Mouse (Mus musculus) layer of hippocampus, adult 2 months (tissue): ENCODE measurements around the gene Cfap126. TPM values are rescaled to one million over a fixed set of nuclear protein-coding genes. Genes with fewer than 3 reads are reported as not detected.
"Not testable (repeated sequence)": the region's sequence is repeated elsewhere in the genome, so short reads cannot be mapped to it uniquely, and the experiment has no call there.

Source experiments
- DNase-seq, 2 experiments: peaks; one replicate each; pipeline ENCODE4 v3.0.0; 2022; ENCODE audit warnings: low spot score in 2 of 2
- H3K27ac ChIP-seq: fragments of 200-600 bp; 2 replicates; pipeline ENCODE4 v1.8.1; 2022
- H3K4me3 ChIP-seq: fragments of 200-600 bp; 2 replicates; pipeline ENCODE4 v1.8.1; 2022; ENCODE audit warnings: mild to moderate bottlenecking
- CTCF ChIP-seq: fragments of 200-600 bp; conservative IDR thresholded peaks from 2 replicates; pipeline ENCODE4 v1.8.1; 2022; ENCODE audit warnings: antibody characterized with exemption, mild to moderate bottlenecking, moderate library complexity
- total RNA-seq, 2 experiments: library from RNA; stranded (reverse); gene quantifications; 2 replicates each; pipeline ENCODE4 v1.2.3; 2021

The Cfap126 gene
- total RNA-seq, 2 experiments from 2014 or later = 0.76 to 2.4 TPM

DNA sequence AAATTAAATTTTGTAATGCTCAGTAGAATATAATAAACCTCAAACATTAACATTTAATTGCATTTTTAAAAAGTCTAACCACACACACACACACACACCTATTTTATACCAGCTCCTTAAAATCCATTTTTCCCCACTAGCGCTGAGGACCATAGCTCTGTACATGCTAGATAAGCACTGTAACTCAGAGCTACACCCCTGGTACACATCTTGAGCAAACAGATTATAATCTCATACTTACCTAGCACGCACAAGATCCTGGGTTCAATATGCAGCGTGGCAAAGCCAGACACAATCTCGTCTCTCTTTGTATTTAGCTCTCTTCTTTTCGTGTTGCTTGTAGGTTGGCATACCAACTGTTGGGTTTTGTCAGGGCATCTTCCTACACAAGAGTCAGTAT, 10.7 kb downstream of the Cfap126 start:
- DNase-seq = no peak
- Histone ChIP-seq H3K4me3 (no peak overlapping the region), H3K27ac (no peak overlapping the region)
- TF ChIP-seq CTCF = no peak

DNA sequence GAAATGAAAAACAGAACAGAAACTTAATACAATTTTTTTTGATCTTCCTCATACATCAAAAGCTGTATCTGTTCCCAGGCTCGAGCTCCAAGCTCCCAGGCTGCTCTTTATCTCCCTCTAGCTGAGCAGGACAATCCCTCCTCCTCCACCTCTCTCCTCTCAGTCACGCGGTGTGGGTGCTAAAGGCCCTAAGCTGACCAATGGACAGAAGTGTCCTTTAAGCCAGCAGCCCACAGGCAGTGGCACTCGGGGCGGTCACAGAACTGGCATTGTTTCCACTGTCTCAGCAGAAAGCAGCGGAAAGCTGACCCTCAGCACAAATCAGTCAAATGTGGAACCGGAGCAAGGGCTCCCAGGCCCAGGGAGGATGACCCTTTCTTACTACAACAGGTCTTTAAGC, 15.5 kb downstream of the Cfap126 start:
- peak; percentile 64 for TF ChIP-seq CTCF
- DNase-seq = peak; percentile 39 to 49
- H3K27ac ChIP-seq = peak overlapping the region; percentile 62
- H3K4me3 ChIP-seq = no peak overlapping the region

DNA sequence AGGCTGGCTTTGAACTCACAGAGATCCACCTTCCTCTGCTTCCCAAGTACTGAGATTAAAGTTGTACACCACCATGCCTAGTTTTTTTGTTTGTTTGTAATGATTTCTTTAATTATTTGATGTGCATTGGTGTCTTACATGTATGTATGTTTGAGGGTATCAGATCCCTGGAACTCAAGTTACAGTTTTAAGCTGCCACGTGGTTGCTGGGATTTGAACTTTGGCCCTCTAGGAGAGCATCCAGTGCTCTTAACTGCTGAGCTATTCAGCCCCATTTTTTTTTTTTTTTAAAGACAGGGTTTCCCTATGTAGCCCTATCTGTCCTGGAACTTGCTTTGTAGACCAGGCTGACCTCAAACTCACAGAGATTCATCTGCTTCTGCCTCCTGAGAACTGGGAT, 17.3 kb downstream of the Cfap126 start:
- H3K4me3 ChIP-seq = no peak overlapping the region
- TF ChIP-seq CTCF = no peak
- no peak overlapping the region for H3K27ac ChIP-seq
- no peak for DNase-seq

- DNase-seq = no peak
- no peak overlapping the region for H3K27ac ChIP-seq
- no peak overlapping the region for H3K4me3 ChIP-seq
- TF ChIP-seq CTCF = no peak
Observed at GRCm38 (mm10) chr1:171135600-171135999, 21.9 kb downstream of the Cfap126 start.

DNA sequence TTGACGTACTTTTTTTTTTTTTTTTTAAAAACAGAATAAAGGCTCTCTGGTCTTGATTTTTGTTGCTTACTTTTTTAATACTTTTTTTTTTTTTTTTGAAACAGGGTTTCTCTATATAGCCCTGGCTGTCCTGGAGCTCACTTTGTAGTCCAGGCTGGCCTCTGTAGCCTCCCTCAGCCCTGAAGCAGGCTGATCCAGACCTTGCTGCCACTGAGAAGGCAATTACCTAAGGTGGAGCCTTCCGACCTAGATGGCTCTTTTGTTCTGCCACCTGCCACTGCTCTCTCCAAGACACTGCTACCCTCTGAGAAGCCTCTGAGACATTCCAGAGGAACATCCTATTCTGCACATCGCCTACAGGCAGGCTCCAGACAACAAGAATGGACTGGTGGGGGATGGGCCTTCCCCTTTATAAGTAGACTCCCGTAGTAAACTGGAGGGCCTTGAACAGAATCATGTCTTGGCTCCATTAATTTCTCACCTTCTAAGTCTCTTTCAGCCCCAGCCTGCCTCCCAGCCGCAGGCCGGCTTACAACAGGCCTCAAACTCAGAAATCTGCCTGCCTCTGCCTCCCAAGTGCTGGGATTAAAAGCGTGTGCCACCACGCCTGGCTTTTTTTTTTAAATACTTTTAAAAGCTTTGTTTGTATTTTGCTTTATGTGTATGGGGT, 23.9 kb downstream of the Cfap126 start:
- H3K27ac ChIP-seq, DNase-seq, H3K4me3 ChIP-seq: not testable (repeated sequence)

DNA sequence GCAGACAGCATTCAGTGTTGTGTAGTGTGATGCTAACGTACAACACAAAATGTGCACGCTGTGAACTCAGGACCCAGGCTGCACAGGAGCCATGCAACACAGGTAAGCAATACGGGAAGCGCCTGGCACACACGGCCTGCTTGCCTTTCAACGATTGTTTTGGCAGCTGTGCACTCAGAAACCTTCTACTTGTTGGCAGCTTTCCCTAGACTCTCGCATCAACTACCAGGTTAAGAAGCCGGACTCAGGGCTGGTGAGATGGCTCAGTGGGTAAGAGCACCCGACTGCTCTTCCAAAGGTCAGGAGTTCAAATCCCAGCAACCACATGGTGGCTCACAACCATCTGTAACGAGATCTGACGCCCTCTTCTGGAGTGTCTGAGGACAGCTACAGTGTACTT, 29.3 kb downstream of the Cfap126 start:
- not testable (repeated sequence) for H3K4me3 ChIP-seq, H3K27ac ChIP-seq, DNase-seq

- H3K4me3 ChIP-seq = peak within 1 kb of the TSS; percentile 100
- DNase-seq = peak; percentile 94 to 97
- TF ChIP-seq CTCF = no peak
- H3K27ac ChIP-seq = peak within 1 kb of the TSS; percentile 99
Observed at GRCm38 (mm10) chr1:171149974-171150760, 36.4 kb downstream of the Cfap126 start, which contains the start of the genes Sdhc and Mpz. Sdhc (minus strand) TSS chr1:171150603. Mpz (plus strand) TSS chr1:171150711.

GRCm38 (mm10) chr1:171150838-171151391, 37.2 kb downstream of the Cfap126 start:
- H3K27ac ChIP-seq = peak overlapping the region; percentile 99
- H3K4me3 ChIP-seq = peak overlapping the region; percentile 100
- peak in 1 of 2 experiments; percentile 13 for DNase-seq
- TF ChIP-seq CTCF = no peak

- Histone ChIP-seq H3K4me3 (no peak overlapping the region), H3K27ac (no peak overlapping the region)
- no peak for DNase-seq
- no peak for TF ChIP-seq CTCF
Observed at GRCm38 (mm10) chr1:171151966-171152365, 38.2 kb downstream of the Cfap126 start.

DNA sequence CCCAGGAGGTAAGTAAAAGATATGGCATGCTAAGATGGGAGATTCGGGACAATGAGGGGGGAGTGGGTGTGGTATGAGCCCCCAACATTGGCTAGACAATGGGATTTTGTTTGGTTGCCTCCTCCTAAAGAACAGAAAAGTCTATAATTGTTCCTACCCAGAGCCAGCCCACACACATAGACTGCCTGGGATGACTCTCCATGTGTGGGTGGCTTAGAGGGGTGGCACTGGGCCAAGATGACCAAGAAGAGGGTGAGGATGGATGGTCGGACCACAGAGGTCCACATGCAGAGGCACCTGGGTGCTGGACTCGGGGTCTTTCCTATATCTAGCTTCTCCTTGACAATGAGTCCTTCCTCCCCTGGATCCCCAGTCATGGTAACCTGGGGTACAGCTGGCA, 42.9 kb downstream of the Cfap126 start:
- Histone ChIP-seq H3K4me3 (no peak overlapping the region), H3K27ac (no peak overlapping the region)
- no peak for TF ChIP-seq CTCF
- DNase-seq = no peak

DNA sequence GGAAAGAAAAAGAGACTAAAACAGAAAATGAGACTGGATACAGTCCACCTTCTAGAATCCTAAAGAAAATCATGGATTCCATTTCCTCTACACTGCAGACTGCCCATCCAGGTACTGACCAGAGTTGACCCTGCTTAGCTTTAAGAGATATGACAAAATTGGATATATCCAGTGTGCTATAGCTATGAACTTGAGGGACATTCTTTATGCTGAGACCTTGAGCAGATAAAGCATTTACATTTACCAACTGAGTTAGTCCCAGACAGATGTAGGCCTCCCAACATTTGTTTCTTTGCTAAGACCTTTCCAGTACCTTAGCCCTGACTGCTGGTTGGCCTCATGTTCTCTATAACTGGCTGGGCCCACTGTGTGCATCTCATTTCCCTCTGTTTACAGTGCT, 44.2 kb downstream of the Cfap126 start:
- Histone ChIP-seq H3K27ac (no peak overlapping the region), H3K4me3 (no peak overlapping the region)
- no peak for DNase-seq
- no peak for TF ChIP-seq CTCF

- TF ChIP-seq CTCF = peak; percentile 26
- no peak for DNase-seq
- Histone ChIP-seq H3K27ac (no peak overlapping the region), H3K4me3 (no peak overlapping the region)
Observed at GRCm38 (mm10) chr1:171159485-171159975, 45.8 kb downstream of the Cfap126 start.

DNA sequence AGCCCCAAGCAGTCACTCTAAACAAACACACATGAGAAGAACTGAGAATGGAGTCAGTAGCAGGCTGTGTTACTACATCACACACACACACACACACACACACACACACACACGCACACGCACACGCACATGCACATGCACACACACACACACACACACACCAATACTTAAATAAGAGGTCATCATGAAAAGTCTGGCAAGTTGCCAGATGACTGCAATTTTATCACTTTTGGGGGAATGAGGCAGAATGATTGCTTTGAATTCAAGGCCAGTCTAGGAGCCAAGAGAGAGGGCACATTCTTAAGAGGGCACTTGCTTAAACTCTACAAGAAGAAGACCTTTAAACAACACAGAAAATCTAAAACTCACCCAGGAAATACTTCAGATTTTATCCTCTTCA, 48.8 kb downstream of the Cfap126 start:
- no peak for TF ChIP-seq CTCF
- Histone ChIP-seq H3K4me3 (no peak overlapping the region), H3K27ac (no peak overlapping the region)
- no peak for DNase-seq
